Mouse (Mus musculus) MEL-GATA-1-ER (cell line): Measurements from ENCODE around the gene 1700020A23Rik.

Source experiments
- DNase-seq: peaks from one replicate; pipeline ENCODE4 v3.0.0-alpha.2; 2012; ENCODE audit warnings: low read depth; ENCODE audit errors: extremely low read depth

1700020A23Rik gene

GRCm38 (mm10) chr2:130411558-130412495 lies 6.8 kb downstream of the 1700020A23Rik start:
- peak; percentile 30 for DNase-seq

- no peak for DNase-seq
Measured at GRCm38 (mm10) chr2:130412775-130413174, 7.7 kb downstream of the 1700020A23Rik start.

- DNase-seq: no peak
Measured at GRCm38 (mm10) chr2:130414094-130414856, 9.2 kb downstream of the 1700020A23Rik start.

GRCm38 (mm10) chr2:130421781-130422620 lies 16.9 kb downstream of the 1700020A23Rik start:
- DNase-seq: no peak

- DNase-seq: peak; percentile 58
Measured at GRCm38 (mm10) chr2:130423397-130424125, 18.5 kb downstream of the 1700020A23Rik start.

GRCm38 (mm10) chr2:130424126-130424853 lies 19.2 kb downstream of the 1700020A23Rik start, which contains the start of the genes Vps16 and Pced1a:
Vps16 (plus strand) TSS chr2:130424339.
Pced1a (minus strand) TSS chr2:130424701.
- peak; percentile 80 for DNase-seq

- no peak for DNase-seq
Measured at GRCm38 (mm10) chr2:130425112-130425511, 20.1 kb downstream of the 1700020A23Rik start.

- DNase-seq: no peak
Measured at GRCm38 (mm10) chr2:130429851-130430250, 24.8 kb downstream of the 1700020A23Rik start.

- DNase-seq: no peak
Measured at GRCm38 (mm10) chr2:130430484-130430883, 25.4 kb downstream of the 1700020A23Rik start.

GRCm38 (mm10) chr2:130432157-130432556 lies 27.1 kb downstream of the 1700020A23Rik start:
- no peak for DNase-seq

GRCm38 (mm10) chr2:130433152-130433551 lies 28.1 kb downstream of the 1700020A23Rik start:
- peak; percentile 30 for DNase-seq

- no peak for DNase-seq
Measured at GRCm38 (mm10) chr2:130436769-130437168, 31.7 kb downstream of the 1700020A23Rik start.

- DNase-seq: no peak
Measured at GRCm38 (mm10) chr2:130438861-130439260, 33.8 kb downstream of the 1700020A23Rik start.

- DNase-seq: no peak
Measured at GRCm38 (mm10) chr2:130439840-130440480, 34.9 kb downstream of the 1700020A23Rik start.

GRCm38 (mm10) chr2:130442162-130442561 lies 37.1 kb downstream of the 1700020A23Rik start:
- DNase-seq: no peak

- DNase-seq: no peak
Measured at GRCm38 (mm10) chr2:130448449-130448848, 43.4 kb downstream of the 1700020A23Rik start.

- DNase-seq: no peak
Measured at GRCm38 (mm10) chr2:130449021-130449793, 44.1 kb downstream of the 1700020A23Rik start.

- peak; percentile 56 for DNase-seq
Measured at GRCm38 (mm10) chr2:130449794-130450433, 44.9 kb downstream of the 1700020A23Rik start, which contains the start of gene Ptpra. Ptpra (plus strand) TSS chr2:130450278.
